Mouse (Mus musculus) hindbrain, embryonic 10.5 days (tissue): ENCODE results near the gene Btbd9. TPM values are rescaled to one million over a fixed set of nuclear protein-coding genes. Genes with fewer than 3 reads are reported as not detected.
A peak's percentile ranks its signal among the peaks of the same experiment; 100 is the strongest.

Experiments
- DNase-seq: peaks from one replicate; pipeline ENCODE4 v3.0.0-alpha.2; 2017; ENCODE audit warnings: low spot score
- H3K27ac ChIP-seq: fragments of 300-500 bp; sonication (generic); 2 replicates; pipeline ENCODE4 v1.5.1; 2016; ENCODE audit warnings: mild to moderate bottlenecking, moderate library complexity
- H3K27me3 ChIP-seq: fragments of 300-500 bp; sonication (generic); 2 replicates; pipeline ENCODE4 v1.6.1; 2016; ENCODE audit warnings: mild to moderate bottlenecking; ENCODE audit not compliant: poor library complexity, insufficient read depth, severe bottlenecking
- H3K36me3 ChIP-seq: fragments of 300-500 bp; sonication (generic); 2 replicates; pipeline ENCODE4 v1.6.1; 2016; ENCODE audit warnings: mild to moderate bottlenecking, moderate library complexity
- H3K4me1 ChIP-seq: fragments of 300-500 bp; sonication (generic); replicated peaks from 2 replicates; pipeline ENCODE4 v1.6.1; 2016; ENCODE audit warnings: mild to moderate bottlenecking
- H3K4me3 ChIP-seq: fragments of 300-500 bp; sonication (generic); 2 replicates; pipeline ENCODE4 v1.5.1; 2016; ENCODE audit warnings: mild to moderate bottlenecking, moderate library complexity
- H3K9me3 ChIP-seq: fragments of 300-500 bp; sonication (generic); 2 replicates; pipeline ENCODE4 v1.6.1; 2016; ENCODE audit warnings: mild to moderate bottlenecking, moderate library complexity
- WGBS: fragments of 180-500 bp; shearing (Covaris S2); methylation state at CpG from one replicate; pipeline ENCODE4 v1.1.7; 2016; 5-methylcytosine and 5-hydroxymethylcytosine counted together
- polyA plus RNA-seq: library from polyadenylated mRNA; unstranded; fragments of >200 nt; fragmentation: Nextera tagmentation; extraction: Ambion mirVana; gene quantifications from 2 replicates; pipeline ENCODE4 v1.2.1, GENCODE M21; 2016

Btbd9 gene
- polyA plus RNA-seq, 1 experiment from 2014 or later = 67.3 TPM

- H3K27ac ChIP-seq = peak overlapping the region; percentile 77; the same call in 1 of the 2 replicates
- no peaks in the 10 kb centered on the region for H3K9me3 ChIP-seq
- H3K4me1 ChIP-seq = peaks cover 62% of the 10 kb centered on the region
- no peak for DNase-seq
- no peak overlapping the region for H3K4me3 ChIP-seq
- H3K36me3 ChIP-seq = no peaks in the 10 kb centered on the region
- H3K27me3 ChIP-seq = no peaks in the 10 kb centered on the region
- 58% methylated on average over 7 of the region's 7 CpGs for WGBS
These were observed 239.5 kb downstream of the Btbd9 start for GRCm38 (mm10) chr17:30336816-30337215.

- Histone ChIP-seq H3K27ac (peak overlapping the region; percentile 77), H3K4me1 (peaks cover 59% of the 10 kb centered on the region), H3K9me3 (no peaks in the 10 kb centered on the region), H3K4me3 (no peak overlapping the region), H3K27me3 (no peaks in the 10 kb centered on the region), H3K36me3 (no peaks in the 10 kb centered on the region)
- DNase-seq = no peak
- 58% methylated on average over 5 of the region's 5 CpGs for WGBS
These were observed 240.0 kb downstream of the Btbd9 start for GRCm38 (mm10) chr17:30336280-30336679.

- WGBS = 55% methylated on average over 8 of the region's 8 CpGs
- no peaks in the 10 kb centered on the region for H3K27me3 ChIP-seq
- H3K4me1 ChIP-seq = peaks cover 55% of the 10 kb centered on the region
- no peaks in the 10 kb centered on the region for H3K9me3 ChIP-seq
- no peak overlapping the region for H3K4me3 ChIP-seq
- peak overlapping the region; percentile 77 for H3K27ac ChIP-seq
- DNase-seq = no peak
- H3K36me3 ChIP-seq = no peaks in the 10 kb centered on the region
These were observed 240.5 kb downstream of the Btbd9 start for GRCm38 (mm10) chr17:30335746-30336145.

- 83% methylated on average over 6 of the region's 6 CpGs for WGBS
These were observed 242.0 kb downstream of the Btbd9 start for GRCm38 (mm10) chr17:30334257-30334656.

GRCm38 (mm10) chr17:30333136-30333535 lies 243.2 kb downstream of the Btbd9 start:
- no peak overlapping the region for H3K27ac ChIP-seq
- DNase-seq = no peak
- H3K27me3 ChIP-seq = no peaks in the 10 kb centered on the region
- no peaks in the 10 kb centered on the region for H3K9me3 ChIP-seq
- H3K4me1 ChIP-seq = peaks cover 56% of the 10 kb centered on the region
- WGBS = 81% methylated on average over 4 of the region's 4 CpGs
- H3K4me3 ChIP-seq = no peak overlapping the region
- H3K36me3 ChIP-seq = no peaks in the 10 kb centered on the region

More at GRCm38 (mm10) chr17:30334257-30334656, 242.0 kb downstream of the Btbd9 start:
- Histone ChIP-seq H3K9me3 (no peaks in the 10 kb centered on the region), H3K4me1 (peaks cover 51% of the 10 kb centered on the region), H3K4me3 (no peak overlapping the region), H3K27ac (peak overlapping the region; percentile 3; the same call in 1 of the 2 replicates), H3K36me3 (no peaks in the 10 kb centered on the region), H3K27me3 (no peaks in the 10 kb centered on the region)
- no peak for DNase-seq

GRCm38 (mm10) chr17:30331380-30331779 lies 244.9 kb downstream of the Btbd9 start:
- Histone ChIP-seq H3K27ac (no peak overlapping the region), H3K4me1 (peaks cover 40% of the 10 kb centered on the region), H3K4me3 (no peak overlapping the region), H3K36me3 (no peaks in the 10 kb centered on the region), H3K9me3 (no peaks in the 10 kb centered on the region), H3K27me3 (no peaks in the 10 kb centered on the region)
- 75% methylated on average over 6 of the region's 6 CpGs for WGBS
- DNase-seq = no peak

- 74% methylated on average over 2 of the region's 2 CpGs for WGBS
- no peaks in the 10 kb centered on the region for H3K27me3 ChIP-seq
These were observed 246.8 kb downstream of the Btbd9 start for GRCm38 (mm10) chr17:30329531-30329930.

GRCm38 (mm10) chr17:30328924-30329323 lies 247.4 kb downstream of the Btbd9 start:
- 81% methylated on average over 5 of the region's 5 CpGs for WGBS
- H3K36me3 ChIP-seq = no peaks in the 10 kb centered on the region
- no peaks in the 10 kb centered on the region for H3K27me3 ChIP-seq
- 0 out of 2 replicates have a peak, but pooled peaks cover 16% of the 10 kb centered on the region for H3K4me1 ChIP-seq
- no peak for DNase-seq
- H3K27ac ChIP-seq = no peak overlapping the region
- H3K4me3 ChIP-seq = no peak overlapping the region
- no peaks in the 10 kb centered on the region for H3K9me3 ChIP-seq

More at GRCm38 (mm10) chr17:30329531-30329930, 246.8 kb downstream of the Btbd9 start:
- H3K27ac ChIP-seq = no peak overlapping the region
- H3K9me3 ChIP-seq = no peaks in the 10 kb centered on the region
- no peak for DNase-seq
- H3K4me1 ChIP-seq = peaks cover 22% of the 10 kb centered on the region
- H3K4me3 ChIP-seq = no peak overlapping the region
- no peaks in the 10 kb centered on the region for H3K36me3 ChIP-seq

GRCm38 (mm10) chr17:30326906-30327305 lies 249.4 kb downstream of the Btbd9 start:
- 81% methylated on average over 1 of the region's 1 CpGs for WGBS
- Histone ChIP-seq H3K4me1 (0 out of 2 replicates have a peak, but pooled peaks cover 5% of the 10 kb centered on the region), H3K9me3 (no peaks in the 10 kb centered on the region), H3K27me3 (no peaks in the 10 kb centered on the region), H3K27ac (no peak overlapping the region), H3K4me3 (no peak overlapping the region), H3K36me3 (no peaks in the 10 kb centered on the region)
- no peak for DNase-seq

- no peak for DNase-seq
These were observed 256.0 kb downstream of the Btbd9 start for GRCm38 (mm10) chr17:30320301-30320700.

GRCm38 (mm10) chr17:30312688-30313087 lies 263.6 kb downstream of the Btbd9 start:
- 69% methylated on average over 4 of the region's 4 CpGs for WGBS

More at GRCm38 (mm10) chr17:30320301-30320700, 256.0 kb downstream of the Btbd9 start:
- no peaks in the 10 kb centered on the region for H3K36me3 ChIP-seq
- H3K27me3 ChIP-seq = no peaks in the 10 kb centered on the region
- H3K9me3 ChIP-seq = no peaks in the 10 kb centered on the region
- WGBS = 70% methylated on average over 1 of the region's 1 CpGs
- H3K27ac ChIP-seq = no peak overlapping the region
- H3K4me1 ChIP-seq = 0 out of 2 replicates have a peak, but pooled peaks cover 4% of the 10 kb centered on the region
- no peak overlapping the region for H3K4me3 ChIP-seq

GRCm38 (mm10) chr17:30309627-30310026 lies 266.7 kb downstream of the Btbd9 start:
- Histone ChIP-seq H3K27me3 (no peaks in the 10 kb centered on the region), H3K27ac (no peak overlapping the region), H3K4me3 (no peak overlapping the region), H3K4me1 (peaks cover 26% of the 10 kb centered on the region), H3K36me3 (no peaks in the 10 kb centered on the region), H3K9me3 (no peaks in the 10 kb centered on the region)
- DNase-seq = no peak
- 85% methylated on average over 4 of the region's 4 CpGs for WGBS

More at GRCm38 (mm10) chr17:30312688-30313087, 263.6 kb downstream of the Btbd9 start:
- no peaks in the 10 kb centered on the region for H3K9me3 ChIP-seq
- H3K36me3 ChIP-seq = no peaks in the 10 kb centered on the region
- DNase-seq = no peak
- peaks cover 12% of the 10 kb centered on the region for H3K4me1 ChIP-seq
- no peak overlapping the region for H3K27ac ChIP-seq
- H3K27me3 ChIP-seq = no peaks in the 10 kb centered on the region
- no peak overlapping the region for H3K4me3 ChIP-seq

GRCm38 (mm10) chr17:30308889-30309288 lies 267.4 kb downstream of the Btbd9 start:
- Histone ChIP-seq H3K4me3 (no peak overlapping the region), H3K27ac (no peak overlapping the region), H3K4me1 (peaks cover 26% of the 10 kb centered on the region), H3K27me3 (no peaks in the 10 kb centered on the region), H3K36me3 (no peaks in the 10 kb centered on the region), H3K9me3 (no peaks in the 10 kb centered on the region)
- 94% methylated on average over 4 of the region's 4 CpGs for WGBS
- no peak for DNase-seq

- no peak for DNase-seq
- Histone ChIP-seq H3K27ac (no peak overlapping the region), H3K4me3 (no peak overlapping the region), H3K9me3 (no peaks in the 10 kb centered on the region), H3K27me3 (no peaks in the 10 kb centered on the region), H3K4me1 (peaks cover 26% of the 10 kb centered on the region), H3K36me3 (no peaks in the 10 kb centered on the region)
- 91% methylated on average over 13 of the region's 13 CpGs for WGBS
These were observed 268.0 kb downstream of the Btbd9 start for GRCm38 (mm10) chr17:30308317-30308716.
